In genomic region chr1:194764951-194765350, GRCm38 (mm10) we compare ENCODE assay signal across 22 mouse cellular contexts.
A peak's percentile ranks its signal among the peaks of the same experiment; 100 is the strongest.
DNase-seq lines count a peak whose midpoint lies in the region; ATAC-seq and TF ChIP-seq lines count a peak whose summit lies in the region.
"Had no signal": no experiment of that assay in that cellular context is flagged by ENCODE, and none has a peak within 500 bp of the region (broad histone marks: within the 10 kb centered on the region; RNA-seq: fewer than 3 reads in every experiment).

No protein-coding gene starts in this region.

- no peaks in the 10 kb centered on the region for H3K9me3 ChIP-seq in lung, postnatal 0 days (ENCODE audit: low read length)
- H3K9me3 ChIP-seq: embryonic facial prominence, embryonic 10.5 days; embryonic facial prominence, embryonic 12.5 days; forebrain, embryonic 10.5 days; forebrain, embryonic 12.5 days had no signal

- peaks cover 20% of the 10 kb centered on the region for H3K36me3 ChIP-seq in lung, postnatal 0 days (ENCODE audit: insufficient read depth, low read length)

- ATAC-seq in lung, postnatal 0 days, result no peak
- ATAC-seq: activated CD4-positive, CD25-positive, alpha-beta regulatory T cell, adult 4 months; forebrain, embryonic 14.5 days; forebrain, embryonic 16.5 days; Patski had no signal

- H3K4me3 ChIP-seq in lung, postnatal 0 days (ENCODE audit: low read depth, low read length), result no peak overlapping the region
- H3K4me3 ChIP-seq: embryonic facial prominence, embryonic 10.5 days; embryonic facial prominence, embryonic 12.5 days; forebrain, embryonic 10.5 days; forebrain, embryonic 12.5 days had no signal

- peak; percentile 22 for DNase-seq in lung, postnatal 0 days (ENCODE audit: low spot score)
- DNase-seq in lung, postnatal 14 days, result no peak
- DNase-seq in fat pad, adult 2 months (ENCODE audit: extremely low read depth, low read depth, low spot score), result peak; percentile 80
- DNase-seq in embryo, embryonic 10 days (ENCODE audit: low spot score), result no peak
- no peak for DNase-seq in spleen, postnatal 14 days (ENCODE audit: low spot score in 2 of 2)
- DNase-seq: adrenal gland, adult 8-10 months; adrenal gland, postnatal 14 days; adrenal gland, postnatal 36 days; cerebellum, adult 11 months; cerebellum, adult 18-20 months; cerebellum, adult 8-10 months; cerebellum, adult 9-11 months; cerebellum, postnatal 14 days; cerebellum, postnatal 36 days had no signal

- no peaks in the 10 kb centered on the region for H3K27me3 ChIP-seq in lung, postnatal 0 days (replicated peaks; ENCODE audit: insufficient read depth, low read length)
- H3K27me3 ChIP-seq: embryonic facial prominence, embryonic 12.5 days; forebrain, embryonic 12.5 days; Patski had no signal

- no peak overlapping the region for H3K4me2 ChIP-seq in lung, postnatal 0 days (replicated peaks; ENCODE audit: low read depth, low read length)
- H3K4me2 ChIP-seq: embryonic facial prominence, embryonic 12.5 days; forebrain, embryonic 12.5 days had no signal

- no peak for TF ChIP-seq EP300 in lung, postnatal 0 days (IDR thresholded peaks at IDR 0.05)

- no peak for TF ChIP-seq CTCF in lung, postnatal 0 days (IDR thresholded peaks at IDR 0.05)

- H3K9ac ChIP-seq in lung, postnatal 0 days (replicated peaks; ENCODE audit: low read depth), result no peak overlapping the region
- H3K9ac ChIP-seq: embryonic facial prominence, embryonic 12.5 days; forebrain, embryonic 12.5 days had no signal

- no peaks in the 10 kb centered on the region for H3K4me1 ChIP-seq in lung, postnatal 0 days (ENCODE audit: insufficient read depth, low read depth, low read length)
- H3K4me1 ChIP-seq: embryonic facial prominence, embryonic 10.5 days; embryonic facial prominence, embryonic 12.5 days; forebrain, embryonic 10.5 days; forebrain, embryonic 12.5 days had no signal

- H3K27ac ChIP-seq in lung, postnatal 0 days (ENCODE audit: low read length), result no peak overlapping the region
- H3K27ac ChIP-seq: embryonic facial prominence, embryonic 10.5 days; embryonic facial prominence, embryonic 12.5 days; forebrain, embryonic 10.5 days; forebrain, embryonic 12.5 days had no signal

Comparison
In these comparisons a context has a peak if more than half of its experiments do, and no peak if none do; other contexts are left out.
1. DNase-seq: peak in lung, postnatal 0 days (single experiment) and fat pad, adult 2 months (single experiment); none in lung, postnatal 14 days (single experiment), embryo, embryonic 10 days (single experiment) and spleen, postnatal 14 days (0 of 2).